Mouse (Mus musculus): ENCODE measurements around the gene Skint9. TPM values are rescaled to one million over a fixed set of nuclear protein-coding genes. Genes with fewer than 3 reads are reported as not detected.
"Not testable (repeated sequence)": the region's sequence is repeated elsewhere in the genome, so short reads cannot be mapped to it uniquely, and the experiment has no call there.

The Skint9 gene
- not detected in 2 replicates for polyA plus RNA-seq (2015; fragmentation: Nextera tagmentation; extraction: Ambion mirVana)

- H3K27ac ChIP-seq (ENCODE audit: low read length): no peak within 1 kb of the TSS
- no peak within 1 kb of the TSS for H3K4me2 ChIP-seq (replicated peaks; ENCODE audit: low read depth, low read length)
- no peaks in the 10 kb centered on the region for H3K27me3 ChIP-seq (ENCODE audit: insufficient read depth, low read length)
- H3K4me1 ChIP-seq (ENCODE audit: insufficient read depth, low read length): no peaks in the 10 kb centered on the region
- H3K4me3 ChIP-seq (ENCODE audit: low read length): no peak within 1 kb of the TSS
- H3K36me3 ChIP-seq (ENCODE audit: insufficient read depth, low read length): no peaks in the 10 kb centered on the region
- peaks cover 7% of the 10 kb centered on the region; the same call in 1 of the 2 replicates for H3K9me3 ChIP-seq (ENCODE audit: low read length)
- ATAC-seq (ENCODE audit: low FRiP score, low TSS enrichment): no peak
- H3K9ac ChIP-seq (replicated peaks; ENCODE audit: low read length): no peak within 1 kb of the TSS
Observed at GRCm38 (mm10) chr4:112433885-112434284, at the start of gene Skint9. Gene Skint9 (minus strand): TSS chr4:112433985.

GRCm38 (mm10) chr4:112432685-112433084 lies 1.1 kb downstream of the Skint9 start:
- 58% methylated on average over 1 of the region's 1 CpGs for WGBS
- Histone ChIP-seq H3K4me2 (replicated peaks; ENCODE audit: low read depth, low read length) (no peak overlapping the region), H3K36me3 (ENCODE audit: insufficient read depth, low read length) (no peaks in the 10 kb centered on the region), H3K27ac (ENCODE audit: low read length) (no peak overlapping the region), H3K4me1 (ENCODE audit: insufficient read depth, low read length) (no peaks in the 10 kb centered on the region), H3K9me3 (ENCODE audit: low read length) (peaks cover 6% of the 10 kb centered on the region; the same call in 1 of the 2 replicates), H3K27me3 (ENCODE audit: insufficient read depth, low read length) (no peaks in the 10 kb centered on the region), H3K4me3 (ENCODE audit: low read length) (no peak overlapping the region), H3K9ac (replicated peaks; ENCODE audit: low read length) (no peak overlapping the region)
- ATAC-seq (ENCODE audit: low FRiP score, low TSS enrichment): no peak

GRCm38 (mm10) chr4:112432223-112432622 lies 1.6 kb downstream of the Skint9 start:
- H3K4me3 ChIP-seq (ENCODE audit: low read length): no peak overlapping the region

GRCm38 (mm10) chr4:112349111-112349510 lies 84.7 kb downstream of the Skint9 start:
- H3K9ac ChIP-seq (replicated peaks; ENCODE audit: low read length); H3K4me3 ChIP-seq (ENCODE audit: low read length); H3K27me3 ChIP-seq (ENCODE audit: insufficient read depth, low read length); H3K36me3 ChIP-seq (ENCODE audit: insufficient read depth, low read length); H3K9me3 ChIP-seq (ENCODE audit: low read length); H3K4me2 ChIP-seq (replicated peaks; ENCODE audit: low read depth, low read length); H3K27ac ChIP-seq (ENCODE audit: low read length); ATAC-seq (ENCODE audit: low FRiP score, low TSS enrichment); H3K4me1 ChIP-seq (ENCODE audit: insufficient read depth, low read length): not testable (repeated sequence)
- 90% methylated on average over 13 of the region's 17 CpGs for WGBS

More at GRCm38 (mm10) chr4:112432223-112432622, 1.6 kb downstream of the Skint9 start:
- Histone ChIP-seq H3K27me3 (ENCODE audit: insufficient read depth, low read length) (no peaks in the 10 kb centered on the region), H3K36me3 (ENCODE audit: insufficient read depth, low read length) (no peaks in the 10 kb centered on the region), H3K27ac (ENCODE audit: low read length) (no peak overlapping the region), H3K4me2 (replicated peaks; ENCODE audit: low read depth, low read length) (no peak overlapping the region), H3K4me1 (ENCODE audit: insufficient read depth, low read length) (no peaks in the 10 kb centered on the region), H3K9ac (replicated peaks; ENCODE audit: low read length) (no peak overlapping the region), H3K9me3 (ENCODE audit: low read length) (peaks cover 2% of the 10 kb centered on the region; the same call in 1 of the 2 replicates)
- no peak for ATAC-seq (ENCODE audit: low FRiP score, low TSS enrichment)

Other genes starting within 250 kb of the Skint9 start
- gene Skint3, start 201.7 kb downstream of the Skint9 start, polyA plus RNA-seq (2015; fragmentation: Nextera tagmentation; extraction: Ambion mirVana): 0.05 TPM in 1 of 2 replicates, not detected in the other
- gene Skint2, start 123.2 kb upstream of the Skint9 start, polyA plus RNA-seq (2015; fragmentation: Nextera tagmentation; extraction: Ambion mirVana): not detected in 2 replicates